Mouse (Mus musculus) frontal cortex, postnatal 25 days (tissue): ENCODE measurements around the gene Nat14.

ENCODE experiments used
- DNase-seq, 2 experiments: peaks; one replicate each; pipeline ENCODE4 v3.0.0; 2022; ENCODE audit warnings: low spot score in 2 of 2

Nat14 gene

GRCm38 (mm10) chr7:4920496-4920895, 1.3 kb upstream of the Nat14 start:
- DNase-seq: no peak

GRCm38 (mm10) chr7:4920976-4921823, 628 bp upstream of the Nat14 start:
- no peak for DNase-seq

- DNase-seq: peak; percentile 77 to 80
These were observed 680 bp downstream of the Nat14 start for GRCm38 (mm10) chr7:4922508-4922907.

GRCm38 (mm10) chr7:4922931-4923565, 1.2 kb downstream of the Nat14 start:
- DNase-seq: peak; percentile 65 to 67

- DNase-seq: no peak
These were observed 1.9 kb downstream of the Nat14 start for GRCm38 (mm10) chr7:4923586-4924364.

- no peak for DNase-seq
These were observed 2.7 kb downstream of the Nat14 start for GRCm38 (mm10) chr7:4924483-4924882.

GRCm38 (mm10) chr7:4924891-4925301, 3.1 kb downstream of the Nat14 start:
- DNase-seq: no peak

GRCm38 (mm10) chr7:4925441-4926381, 3.9 kb downstream of the Nat14 start, which contains the start of gene Ssc5d:
Gene Ssc5d (plus strand): TSS chr7:4925785.
- no peak for DNase-seq

GRCm38 (mm10) chr7:4926849-4927248, 5.0 kb downstream of the Nat14 start:
- DNase-seq: no peak

GRCm38 (mm10) chr7:4927711-4928110, 5.9 kb downstream of the Nat14 start:
- DNase-seq: no peak

GRCm38 (mm10) chr7:4928323-4928722, 6.5 kb downstream of the Nat14 start:
- no peak for DNase-seq

GRCm38 (mm10) chr7:4933103-4933502, 11.3 kb downstream of the Nat14 start:
- no peak for DNase-seq

- no peak for DNase-seq
These were observed 12.5 kb downstream of the Nat14 start for GRCm38 (mm10) chr7:4934160-4934914.

- DNase-seq: no peak
These were observed 15.0 kb downstream of the Nat14 start for GRCm38 (mm10) chr7:4936832-4937231.

GRCm38 (mm10) chr7:4937392-4937791, 15.6 kb downstream of the Nat14 start:
- no peak for DNase-seq

GRCm38 (mm10) chr7:4938456-4938855, 16.6 kb downstream of the Nat14 start:
- DNase-seq: peak in 1 of 2 experiments; percentile 41

- peak; percentile 79 to 83 for DNase-seq
These were observed 18.2 kb downstream of the Nat14 start for GRCm38 (mm10) chr7:4940068-4940479.

- DNase-seq: no peak
These were observed 20.8 kb downstream of the Nat14 start for GRCm38 (mm10) chr7:4942673-4943072.

GRCm38 (mm10) chr7:4943223-4943815, 21.5 kb downstream of the Nat14 start:
- DNase-seq: peak; percentile 94 to 96

GRCm38 (mm10) chr7:4947855-4948254, 26.0 kb downstream of the Nat14 start:
- no peak for DNase-seq
